Mouse (Mus musculus): ENCODE measurements at regions not wholly inside any gene's neighbourhood (a gene's known extent, or its start where the extent isn't known, plus 50 kb on each side); places are given as distances from the start of the nearest gene placed in this dataset.
A peak's percentile ranks its signal among the peaks of the same experiment; 100 is the strongest.

- H3K36me3 ChIP-seq (ENCODE audit: control insufficient read depth, insufficient read depth, low read length) = no peaks in the 10 kb centered on the region
- 75% methylated on average over 2 of the region's 2 CpGs for WGBS
- H3K4me2 ChIP-seq (ENCODE audit: low read depth, low read length) = no peak overlapping the region
- H3K4me3 ChIP-seq (ENCODE audit: low read length) = no peak overlapping the region
- H3K27ac ChIP-seq (ENCODE audit: low read length) = no peak overlapping the region
- 0 out of 2 replicates have a peak, but pooled peaks have one; percentile 13 for ATAC-seq
- no peaks in the 10 kb centered on the region for H3K27me3 ChIP-seq (replicated peaks; ENCODE audit: control insufficient read depth, insufficient read depth, low read length)
- 0 out of 2 replicates have a peak, but pooled peaks cover 3% of the 10 kb centered on the region for H3K4me1 ChIP-seq (ENCODE audit: control insufficient read depth, insufficient read depth, low read length)
- no peaks in the 10 kb centered on the region for H3K9me3 ChIP-seq (ENCODE audit: control insufficient read depth, low read length)
- H3K9ac ChIP-seq (ENCODE audit: low read depth, low read length) = no peak overlapping the region
Measured at GRCm38 (mm10) chr14:102885240-102885598, 97.2 kb downstream of the Kctd12 start.

GRCm38 (mm10) chr14:102884539-102885239 is 97.7 kb downstream of the Kctd12 start:
- Histone ChIP-seq H3K9me3 (ENCODE audit: control insufficient read depth, low read length) (no peaks in the 10 kb centered on the region), H3K4me3 (ENCODE audit: low read length) (no peak overlapping the region)
- 65% methylated on average over 10 of the region's 10 CpGs for WGBS

GRCm38 (mm10) chr14:102883344-102884122 is 98.9 kb downstream of the Kctd12 start:
- Histone ChIP-seq H3K4me2 (ENCODE audit: low read depth, low read length) (no peak overlapping the region), H3K9me3 (ENCODE audit: control insufficient read depth, low read length) (no peaks in the 10 kb centered on the region), H3K4me3 (ENCODE audit: low read length) (no peak overlapping the region), H3K4me1 (ENCODE audit: control insufficient read depth, insufficient read depth, low read length) (0 out of 2 replicates have a peak, but pooled peaks cover 3% of the 10 kb centered on the region), H3K36me3 (ENCODE audit: control insufficient read depth, insufficient read depth, low read length) (no peaks in the 10 kb centered on the region), H3K27ac (ENCODE audit: low read length) (no peak overlapping the region), H3K27me3 (replicated peaks; ENCODE audit: control insufficient read depth, insufficient read depth, low read length) (no peaks in the 10 kb centered on the region), H3K9ac (ENCODE audit: low read depth, low read length) (no peak overlapping the region)
- 85% methylated on average over 15 of the region's 15 CpGs for WGBS
- peak; percentile 60; the same call in 1 of the 2 replicates for ATAC-seq

More at GRCm38 (mm10) chr14:102884539-102885239, 97.7 kb downstream of the Kctd12 start:
- H3K4me1 ChIP-seq (ENCODE audit: control insufficient read depth, insufficient read depth, low read length) = 0 out of 2 replicates have a peak, but pooled peaks cover 3% of the 10 kb centered on the region
- no peak overlapping the region for H3K9ac ChIP-seq (ENCODE audit: low read depth, low read length)
- no peak overlapping the region for H3K27ac ChIP-seq (ENCODE audit: low read length)
- peak; percentile 46; the same call in 1 of the 2 replicates for ATAC-seq
- H3K4me2 ChIP-seq (ENCODE audit: low read depth, low read length) = no peak overlapping the region
- H3K27me3 ChIP-seq (replicated peaks; ENCODE audit: control insufficient read depth, insufficient read depth, low read length) = no peaks in the 10 kb centered on the region
- H3K36me3 ChIP-seq (ENCODE audit: control insufficient read depth, insufficient read depth, low read length) = no peaks in the 10 kb centered on the region

DNA sequence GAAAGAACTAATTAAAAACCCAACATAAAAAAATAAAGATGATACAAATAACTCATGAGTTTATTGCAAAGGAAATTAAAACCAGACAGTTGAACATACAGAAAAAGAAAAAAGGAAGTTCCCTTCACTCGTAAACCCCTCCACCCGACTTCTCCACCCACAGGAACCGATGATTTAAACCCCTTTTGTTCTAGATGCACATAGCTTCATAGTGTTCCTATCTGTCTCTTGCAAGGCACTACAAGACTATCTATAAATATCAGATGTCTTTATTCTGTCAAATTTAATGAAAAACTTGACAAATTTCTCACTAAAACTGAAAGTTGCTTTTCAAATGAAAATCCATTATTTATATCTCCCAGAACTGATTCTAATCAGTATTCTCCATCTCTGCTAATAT is 100.2 kb downstream of the Kctd12 start:
- ATAC-seq = no peak
- 81% methylated on average over 3 of the region's 3 CpGs for WGBS

GRCm38 (mm10) chr14:102880658-102881083 is 101.8 kb downstream of the Kctd12 start:
- Histone ChIP-seq H3K4me2 (ENCODE audit: low read depth, low read length) (no peak overlapping the region), H3K4me1 (ENCODE audit: control insufficient read depth, insufficient read depth, low read length) (0 out of 2 replicates have a peak, but pooled peaks cover 3% of the 10 kb centered on the region), H3K27me3 (replicated peaks; ENCODE audit: control insufficient read depth, insufficient read depth, low read length) (no peaks in the 10 kb centered on the region), H3K27ac (ENCODE audit: low read length) (peak overlapping the region; percentile 58; the same call in 1 of the 2 replicates), H3K4me3 (ENCODE audit: low read length) (no peak overlapping the region), H3K9me3 (ENCODE audit: control insufficient read depth, low read length) (no peaks in the 10 kb centered on the region), H3K36me3 (ENCODE audit: control insufficient read depth, insufficient read depth, low read length) (no peaks in the 10 kb centered on the region), H3K9ac (ENCODE audit: low read depth, low read length) (no peak overlapping the region)
- 60% methylated on average over 1 of the region's 1 CpGs for WGBS
- 0 out of 2 replicates have a peak, but pooled peaks have one; percentile 23 for ATAC-seq

More for the DNA sequence above, 100.2 kb downstream of the Kctd12 start:
- no peaks in the 10 kb centered on the region for H3K9me3 ChIP-seq (ENCODE audit: control insufficient read depth, low read length)
- no peaks in the 10 kb centered on the region for H3K36me3 ChIP-seq (ENCODE audit: control insufficient read depth, insufficient read depth, low read length)
- no peak overlapping the region for H3K27ac ChIP-seq (ENCODE audit: low read length)
- no peaks in the 10 kb centered on the region for H3K27me3 ChIP-seq (replicated peaks; ENCODE audit: control insufficient read depth, insufficient read depth, low read length)
- H3K9ac ChIP-seq (ENCODE audit: low read depth, low read length) = no peak overlapping the region
- H3K4me2 ChIP-seq (ENCODE audit: low read depth, low read length) = no peak overlapping the region
- no peak overlapping the region for H3K4me3 ChIP-seq (ENCODE audit: low read length)
- 0 out of 2 replicates have a peak, but pooled peaks cover 3% of the 10 kb centered on the region for H3K4me1 ChIP-seq (ENCODE audit: control insufficient read depth, insufficient read depth, low read length)

GRCm38 (mm10) chr14:102878572-102878971 is 103.9 kb downstream of the Kctd12 start:
- H3K36me3 ChIP-seq (ENCODE audit: control insufficient read depth, insufficient read depth, low read length) = no peaks in the 10 kb centered on the region
- no peaks in the 10 kb centered on the region for H3K27me3 ChIP-seq (replicated peaks; ENCODE audit: control insufficient read depth, insufficient read depth, low read length)
- no peak overlapping the region for H3K4me2 ChIP-seq (ENCODE audit: low read depth, low read length)
- H3K4me1 ChIP-seq (ENCODE audit: control insufficient read depth, insufficient read depth, low read length) = 0 out of 2 replicates have a peak, but pooled peaks cover 3% of the 10 kb centered on the region
- ATAC-seq = no peak
- no peak overlapping the region for H3K9ac ChIP-seq (ENCODE audit: low read depth, low read length)
- H3K9me3 ChIP-seq (ENCODE audit: control insufficient read depth, low read length) = no peaks in the 10 kb centered on the region
- H3K27ac ChIP-seq (ENCODE audit: low read length) = no peak overlapping the region
- WGBS = 85% methylated on average over 6 of the region's 6 CpGs
- no peak overlapping the region for H3K4me3 ChIP-seq (ENCODE audit: low read length)

GRCm38 (mm10) chr14:102868160-102868559 is 114.3 kb downstream of the Kctd12 start:
- H3K4me2 ChIP-seq (ENCODE audit: low read depth, low read length) = no peak overlapping the region
- 84% methylated on average over 1 of the region's 1 CpGs for WGBS
- H3K4me3 ChIP-seq (ENCODE audit: low read length) = no peak overlapping the region
- no peaks in the 10 kb centered on the region for H3K9me3 ChIP-seq (ENCODE audit: control insufficient read depth, low read length)
- no peaks in the 10 kb centered on the region for H3K4me1 ChIP-seq (ENCODE audit: control insufficient read depth, insufficient read depth, low read length)
- no peak for ATAC-seq
- no peaks in the 10 kb centered on the region for H3K27me3 ChIP-seq (replicated peaks; ENCODE audit: control insufficient read depth, insufficient read depth, low read length)
- no peak overlapping the region for H3K9ac ChIP-seq (ENCODE audit: low read depth, low read length)
- no peak overlapping the region for H3K27ac ChIP-seq (ENCODE audit: low read length)
- H3K36me3 ChIP-seq (ENCODE audit: control insufficient read depth, insufficient read depth, low read length) = no peaks in the 10 kb centered on the region

DNA sequence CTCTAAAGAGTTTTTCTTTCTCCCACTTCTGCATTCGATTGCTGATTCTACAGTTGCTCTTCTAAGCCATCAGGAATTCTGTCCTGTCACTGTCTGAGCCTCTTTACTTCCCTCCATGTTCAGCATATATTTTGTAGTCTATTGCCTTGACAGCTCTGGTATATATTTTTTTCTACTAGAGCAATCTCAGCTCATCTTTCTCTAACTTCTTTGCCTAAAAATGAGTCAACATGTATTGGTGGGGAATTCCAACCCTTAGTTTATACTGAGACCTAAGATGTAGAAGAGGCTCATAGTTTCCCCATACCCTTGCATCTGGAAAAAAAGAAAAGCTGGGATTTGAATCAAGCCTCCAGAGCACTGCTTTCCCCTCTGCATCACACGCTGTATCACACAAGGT is 114.7 kb downstream of the Kctd12 start:
- Histone ChIP-seq H3K9me3 (ENCODE audit: control insufficient read depth, low read length) (no peaks in the 10 kb centered on the region), H3K4me2 (ENCODE audit: low read depth, low read length) (no peak overlapping the region), H3K4me1 (ENCODE audit: control insufficient read depth, insufficient read depth, low read length) (no peaks in the 10 kb centered on the region), H3K27me3 (replicated peaks; ENCODE audit: control insufficient read depth, insufficient read depth, low read length) (no peaks in the 10 kb centered on the region), H3K27ac (ENCODE audit: low read length) (no peak overlapping the region), H3K4me3 (ENCODE audit: low read length) (no peak overlapping the region), H3K9ac (ENCODE audit: low read depth, low read length) (no peak overlapping the region), H3K36me3 (ENCODE audit: control insufficient read depth, insufficient read depth, low read length) (no peaks in the 10 kb centered on the region)
- WGBS = 82% methylated on average over 2 of the region's 2 CpGs
- ATAC-seq = no peak

- Histone ChIP-seq H3K27ac (ENCODE audit: low read length) (no peak overlapping the region), H3K4me3 (ENCODE audit: low read length) (no peak overlapping the region), H3K27me3 (replicated peaks; ENCODE audit: control insufficient read depth, insufficient read depth, low read length) (no peaks in the 10 kb centered on the region), H3K4me2 (ENCODE audit: low read depth, low read length) (no peak overlapping the region), H3K36me3 (ENCODE audit: control insufficient read depth, insufficient read depth, low read length) (no peaks in the 10 kb centered on the region), H3K9ac (ENCODE audit: low read depth, low read length) (no peak overlapping the region), H3K9me3 (ENCODE audit: control insufficient read depth, low read length) (no peaks in the 10 kb centered on the region), H3K4me1 (ENCODE audit: control insufficient read depth, insufficient read depth, low read length) (no peaks in the 10 kb centered on the region)
- 76% methylated on average over 1 of the region's 1 CpGs for WGBS
- ATAC-seq = no peak
Measured at GRCm38 (mm10) chr14:102866511-102866910, 115.9 kb downstream of the Kctd12 start.
